Mouse (Mus musculus) CH12.LX (cell line): ENCODE results near the gene Olfr711.
"Not testable (repeated sequence)": the region's sequence is repeated elsewhere in the genome, so short reads cannot be mapped to it uniquely, and the experiment has no call there.

Source experiments
- CTCF ChIP-seq, 2 experiments: IDR thresholded peaks in 1 of 2; conservative IDR thresholded peaks in 1 of 2; 2 replicates each; pipeline ENCODE4 v1.5.1; 2011 to 2012; ENCODE audit warnings: low read depth in 2 of 2, low read length in 2 of 2, improper control_type of control experiment in 1 of 2, inconsistent platforms in 1 of 2, mild to moderate bottlenecking in 1 of 2, moderate library complexity in 1 of 2
- ETS1 ChIP-seq: conservative IDR thresholded peaks from 2 replicates; pipeline ENCODE4 v1.6.1; 2012; ENCODE audit warnings: low read depth, mild to moderate bottlenecking, inconsistent platforms, low read length, improper control_type of control experiment, moderate library complexity
- JUN ChIP-seq: IDR thresholded peaks from 2 replicates; pipeline ENCODE4 v1.6.1; 2011; ENCODE audit warnings: low read depth, mild to moderate bottlenecking, low read length, improper control_type of control experiment, moderate library complexity; ENCODE audit not compliant: insufficient read depth
- JUND ChIP-seq: conservative IDR thresholded peaks from 2 replicates; pipeline ENCODE4 v1.6.1; 2011; ENCODE audit warnings: low read depth, low read length, improper control_type of control experiment
- KAT2A ChIP-seq: IDR thresholded peaks from 2 replicates; pipeline ENCODE4 v1.6.1; 2012; ENCODE audit warnings: low read length, improper control_type of control experiment, inconsistent platforms; ENCODE audit not compliant: insufficient replicate concordance
- MAFK ChIP-seq: IDR thresholded peaks from 2 replicates; pipeline ENCODE4 v1.6.1; 2011; ENCODE audit warnings: low read length, improper control_type of control experiment; ENCODE audit not compliant: insufficient replicate concordance
- NRF1 ChIP-seq: IDR thresholded peaks from 2 replicates; pipeline ENCODE4 v1.6.1; 2014; ENCODE audit warnings: low read depth, mild to moderate bottlenecking, inconsistent platforms, low read length, improper control_type of control experiment, moderate library complexity
- POLR2A ChIP-seq: IDR thresholded peaks from 2 replicates; pipeline ENCODE4 v1.6.1; 2011; ENCODE audit warnings: low read depth, mild to moderate bottlenecking, improper control_type of control experiment, low read length
- SMC3 ChIP-seq: IDR thresholded peaks from 2 replicates; pipeline ENCODE4 v1.6.1; 2011; ENCODE audit warnings: low read depth, low read length, improper control_type of control experiment
- UBTF ChIP-seq: IDR thresholded peaks from 2 replicates; pipeline ENCODE4 v1.6.1; 2012; ENCODE audit warnings: low read depth, mild to moderate bottlenecking, inconsistent platforms, low read length, improper control_type of control experiment, moderate library complexity
- USF1 ChIP-seq: IDR thresholded peaks from 2 replicates; pipeline ENCODE4 v1.6.1; 2014; ENCODE audit warnings: low read depth, mild to moderate bottlenecking, inconsistent platforms, low read length, improper control_type of control experiment

DNA sequence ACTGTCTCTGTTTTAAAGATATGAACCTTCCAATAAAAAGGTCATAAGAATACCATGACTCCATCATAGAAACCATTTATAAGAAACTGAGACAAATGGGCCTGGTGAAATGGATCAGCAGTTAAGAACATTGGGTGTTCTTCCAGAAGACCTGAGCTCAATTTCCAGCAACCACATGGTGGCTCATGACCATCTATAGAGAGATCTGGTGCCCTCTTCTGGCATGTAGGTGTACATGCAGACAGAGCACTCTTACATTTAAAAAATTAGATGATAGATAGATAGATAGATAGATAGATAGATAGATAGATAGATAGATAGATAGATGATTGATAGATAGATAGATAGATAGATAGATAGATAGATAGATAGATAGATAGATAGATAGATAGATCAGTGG is 7.8 kb downstream of the Olfr711 start:
- not testable (repeated sequence) for TF ChIP-seq KAT2A, USF1, UBTF, JUN, POLR2A, MAFK, ETS1, NRF1, JUND
- TF ChIP-seq CTCF (conservative IDR thresholded peaks at IDR 0.05 in 1 of 2, IDR thresholded peaks at IDR 0.05 in 1 of 2; ENCODE audit: low read depth in 2 of 2, low read length in 2 of 2) (peak in 1 of 2 experiments; percentile 74; a peak in 2 of 4 replicates), SMC3 (peak; percentile 55)
